In the genomic region with DNA sequence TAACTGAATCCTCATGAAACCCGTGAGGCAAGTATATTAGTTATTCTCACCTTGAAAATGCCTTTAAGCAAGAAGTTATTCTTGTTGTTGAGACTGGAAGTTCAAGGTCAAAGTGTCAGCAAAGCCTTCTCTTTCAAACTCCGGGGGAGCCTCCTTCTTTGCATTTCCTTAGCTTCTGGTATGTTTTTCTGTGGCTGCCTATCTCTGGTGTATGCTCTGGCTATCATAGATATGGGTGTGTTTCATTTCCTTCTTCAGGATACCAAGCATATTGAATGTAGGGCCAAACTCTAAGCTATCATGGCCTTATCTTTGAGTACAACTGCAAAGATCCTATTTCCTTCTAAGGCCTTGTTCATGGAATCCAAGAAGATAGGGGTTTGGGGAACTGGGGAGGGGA, we compare ENCODE assay signal across 27 mouse cellular contexts.
"Had no signal": no experiment of that assay in that cellular context is flagged by ENCODE, and none has a peak within 500 bp of the region (broad histone marks: within the 10 kb centered on the region; RNA-seq: fewer than 3 reads in every experiment).

No protein-coding gene starts in this region.

- H3K4me3 ChIP-seq: gastrocnemius, adult 2 months; heart, embryonic 13.5 days; heart, embryonic 15.5 days; hindbrain, embryonic 13.5 days; hindbrain, embryonic 15.5 days; intestine, embryonic 15.5 days; kidney, embryonic 15.5 days; left cerebral cortex, adult 2 months; limb, embryonic 10.5 days; limb, embryonic 12.5 days; liver, embryonic 13.5 days; liver, embryonic 15.5 days had no signal

- H3K4me2 ChIP-seq: heart, embryonic 11.5 days; heart, embryonic 13.5 days; heart, embryonic 15.5 days; hindbrain, embryonic 13.5 days; hindbrain, embryonic 15.5 days; intestine, embryonic 15.5 days; kidney, embryonic 15.5 days; limb, embryonic 12.5 days; liver, embryonic 11.5 days; liver, embryonic 13.5 days; liver, embryonic 15.5 days had no signal

- ATAC-seq: hindbrain, postnatal 0 days; intestine, embryonic 15.5 days had no signal

- H3K27me3 ChIP-seq: heart, embryonic 13.5 days; heart, embryonic 15.5 days; hindbrain, embryonic 13.5 days; hindbrain, embryonic 15.5 days; limb, embryonic 12.5 days had no signal

- H3K4me1 ChIP-seq: liver, embryonic 13.5 days; liver, embryonic 15.5 days had no signal

- H3K9ac ChIP-seq: heart, embryonic 13.5 days; heart, embryonic 15.5 days; hindbrain, embryonic 13.5 days; hindbrain, embryonic 15.5 days; intestine, embryonic 15.5 days; kidney, embryonic 15.5 days; limb, embryonic 12.5 days; liver, embryonic 13.5 days; liver, embryonic 15.5 days had no signal

- DNase-seq: gastrocnemius, adult 2 months; gastrocnemius, postnatal 10 days; gastrocnemius, postnatal 25 days; heart, postnatal 14 days; heart, postnatal 36 days; kidney, adult 11 months; kidney, adult 2 months; kidney, adult 9 months; kidney, postnatal 14 days; kidney, postnatal 36 days; layer of hippocampus, adult 9-11 months; liver; liver, embryonic 13.5 days had no signal

- H3K36me3 ChIP-seq: heart, embryonic 13.5 days; heart, embryonic 15.5 days; hindbrain, embryonic 13.5 days; hindbrain, embryonic 15.5 days; intestine, embryonic 15.5 days; kidney, embryonic 15.5 days; limb, embryonic 10.5 days; limb, embryonic 12.5 days; liver, embryonic 13.5 days; liver, embryonic 15.5 days had no signal

- H3K9me3 ChIP-seq: heart, embryonic 13.5 days; heart, embryonic 15.5 days; hindbrain, embryonic 13.5 days; hindbrain, embryonic 15.5 days; intestine, embryonic 15.5 days; kidney, embryonic 15.5 days; limb, embryonic 10.5 days; limb, embryonic 12.5 days; liver, embryonic 13.5 days; liver, embryonic 15.5 days had no signal

- H3K27ac ChIP-seq: gastrocnemius, adult 2 months; heart, embryonic 13.5 days; heart, embryonic 15.5 days; hindbrain, embryonic 13.5 days; hindbrain, embryonic 15.5 days; hindbrain, postnatal 0 days; intestine, embryonic 15.5 days; kidney, embryonic 15.5 days; kidney, postnatal 0 days; left cerebral cortex, adult 2 months; limb, embryonic 10.5 days; liver, embryonic 13.5 days; liver, embryonic 15.5 days had no signal
